Mouse (Mus musculus) forebrain, embryonic 12.5 days (tissue): ENCODE data around the gene Taz. TPM values are rescaled to one million over a fixed set of nuclear protein-coding genes. Genes with fewer than 3 reads are reported as not detected.

Experiments
- ATAC-seq: fragments of 200-750 bp; cut with Nextera tagmentation; 2 replicates; pipeline ENCODE4 v1.8.0; 2017; ENCODE audit warnings: moderate TSS enrichment; ENCODE audit not compliant: low FRiP score
- H3K27ac ChIP-seq: fragments of 300-500 bp; sonication (generic); 2 replicates; pipeline ENCODE4 v1.5.1; 2016; ENCODE audit warnings: mild to moderate bottlenecking
- H3K27me3 ChIP-seq: fragments of 300-500 bp; sonication (generic); 2 replicates; pipeline ENCODE4 v1.6.1; 2016; ENCODE audit warnings: mild to moderate bottlenecking
- H3K36me3 ChIP-seq: fragments of 300-500 bp; sonication (generic); replicated peaks from 2 replicates; pipeline ENCODE4 v1.6.1; 2016; ENCODE audit warnings: mild to moderate bottlenecking
- H3K4me1 ChIP-seq: fragments of 300-500 bp; sonication (generic); 2 replicates; pipeline ENCODE4 v1.6.1; 2016
- H3K4me2 ChIP-seq: fragments of 300-500 bp; sonication (generic); 2 replicates; pipeline ENCODE4 v1.6.1; 2016; ENCODE audit warnings: mild to moderate bottlenecking, moderate library complexity
- H3K4me3 ChIP-seq: fragments of 300-500 bp; sonication (generic); replicated peaks from 2 replicates; pipeline ENCODE4 v1.5.1; 2016; ENCODE audit warnings: mild to moderate bottlenecking
- H3K9ac ChIP-seq: fragments of 300-500 bp; sonication (generic); 2 replicates; pipeline ENCODE4 v1.6.1; 2016; ENCODE audit warnings: mild to moderate bottlenecking
- H3K9me3 ChIP-seq: fragments of 300-500 bp; sonication (generic); 2 replicates; pipeline ENCODE4 v1.6.1; 2016
- WGBS: fragments of 180-500 bp; shearing (Covaris S2); methylation state at CpG from one replicate; pipeline ENCODE4 v1.1.7; 2016; 5-methylcytosine and 5-hydroxymethylcytosine counted together
- polyA plus RNA-seq: library from polyadenylated mRNA; unstranded; fragments of >200 nt; fragmentation: Nextera tagmentation; extraction: Ambion mirVana; gene quantifications from 2 replicates; pipeline ENCODE4 v1.2.1, GENCODE M21; 2016

The Taz gene
- polyA plus RNA-seq, 1 experiment from 2014 or later = 84.3 TPM

DNA sequence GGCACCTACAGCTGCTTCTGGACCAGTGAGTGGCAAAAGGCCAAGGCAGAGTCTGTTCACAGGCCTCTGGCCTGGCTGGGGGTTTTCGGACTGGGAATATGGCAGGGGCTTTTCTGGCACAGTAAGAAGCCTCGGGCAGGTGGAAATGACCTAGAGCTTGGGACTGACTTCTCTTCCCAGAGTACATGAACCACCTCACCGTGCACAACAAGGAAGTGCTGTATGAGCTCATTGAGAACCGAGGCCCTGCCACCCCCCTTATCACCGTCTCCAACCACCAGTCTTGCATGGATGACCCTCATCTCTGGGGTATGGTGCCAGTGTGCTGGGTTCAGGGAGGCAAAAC lies 1.4 kb downstream of the Taz start:
- Histone ChIP-seq H3K36me3 (peaks cover 1% of the 10 kb centered on the region; the same call in 1 of the 2 replicates), H3K27ac (peak overlapping the region; percentile 75), H3K9me3 (no peaks in the 10 kb centered on the region), H3K4me3 (peak overlapping the region; percentile 52), H3K9ac (peak overlapping the region; percentile 67), H3K27me3 (no peaks in the 10 kb centered on the region), H3K4me1 (peaks cover 10% of the 10 kb centered on the region), H3K4me2 (peak overlapping the region; percentile 68)
- ATAC-seq = peak; percentile 39
- 37% methylated on average over 5 of the region's 5 CpGs for WGBS

DNA sequence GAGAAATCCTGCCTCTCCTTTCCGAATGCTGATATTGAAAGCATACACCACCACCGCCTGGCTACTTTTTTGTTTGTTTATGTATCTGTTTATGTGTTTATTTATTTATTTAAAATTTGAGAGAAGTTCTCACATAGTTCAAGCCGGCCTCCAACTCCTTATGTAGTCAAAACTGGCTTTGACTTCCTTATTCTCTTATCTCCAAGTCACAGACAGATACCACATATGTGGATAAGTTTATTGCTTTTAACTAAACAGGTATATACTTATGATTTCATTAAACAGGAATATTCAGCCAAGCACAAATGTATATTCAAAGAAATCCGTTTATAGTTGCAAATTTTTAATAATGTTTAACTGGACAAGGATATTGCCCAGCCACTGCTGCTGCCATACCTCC lies 11.7 kb downstream of the Taz start:
- Histone ChIP-seq H3K4me2 (no peak overlapping the region), H3K4me3 (no peak overlapping the region), H3K9me3 (no peaks in the 10 kb centered on the region), H3K27ac (no peak overlapping the region), H3K36me3 (peaks cover 7% of the 10 kb centered on the region; the same call in 1 of the 2 replicates), H3K27me3 (no peaks in the 10 kb centered on the region), H3K4me1 (peaks cover 2% of the 10 kb centered on the region; the same call in 1 of the 2 replicates), H3K9ac (no peak overlapping the region)
- no peak for ATAC-seq
- WGBS = 78% methylated on average over 4 of the region's 4 CpGs

DNA sequence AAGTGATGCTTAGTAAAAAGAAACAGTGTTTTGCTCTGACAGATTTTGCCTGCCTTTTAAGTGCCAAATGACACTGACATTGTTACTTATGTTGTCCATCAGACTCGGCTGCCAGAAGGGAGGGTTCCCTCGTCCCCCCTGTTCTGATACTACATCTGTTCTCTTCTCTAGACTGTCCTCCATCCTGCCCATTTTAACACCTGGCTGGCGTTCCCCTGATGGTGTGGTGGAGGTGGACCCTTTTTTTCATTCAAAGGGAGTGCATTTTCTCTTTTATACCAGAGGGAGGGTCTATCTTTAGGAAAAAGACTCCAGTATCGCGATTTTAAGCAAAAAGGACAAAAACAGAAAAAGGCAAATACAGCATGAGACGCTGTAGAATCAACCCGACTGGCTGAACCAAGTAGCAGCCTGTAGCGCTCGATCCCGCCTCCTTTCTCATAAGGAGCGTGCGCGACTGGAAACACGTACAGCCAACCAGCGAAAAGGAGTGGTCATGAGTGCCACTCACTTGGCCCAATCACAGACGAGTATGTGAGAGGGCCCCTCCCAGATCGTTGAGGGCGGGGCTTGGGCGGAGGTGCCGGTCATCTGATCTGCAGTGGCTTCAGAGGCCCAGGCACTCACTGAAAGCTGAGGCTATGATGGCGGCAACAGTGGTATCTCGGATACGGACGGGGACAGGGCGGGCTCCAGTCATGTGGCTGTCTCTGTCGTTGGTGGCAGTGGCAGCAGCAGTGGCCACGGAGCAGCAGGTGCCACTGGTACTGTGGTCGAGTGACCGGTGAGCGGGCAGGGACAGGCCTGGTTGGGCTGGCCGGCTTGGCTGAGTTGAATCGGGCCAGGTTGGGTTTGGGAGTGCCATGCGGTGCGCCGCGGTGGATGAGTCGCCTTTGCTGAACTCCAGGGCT lies 15.1 kb downstream of the Taz start, which contains the start of gene Atp6ap1:
Gene Atp6ap1, plus strand, starts transcription at position 560 of the 911 bp plus-strand sequence.
- peak within 1 kb of the TSS; percentile 64 for H3K4me3 ChIP-seq
- peaks cover 2% of the 10 kb centered on the region; the same call in 1 of the 2 replicates for H3K4me1 ChIP-seq
- H3K4me2 ChIP-seq = peak within 1 kb of the TSS; percentile 65
- peak; percentile 99 for ATAC-seq
- H3K36me3 ChIP-seq = peaks cover 16% of the 10 kb centered on the region
- H3K27ac ChIP-seq = peak within 1 kb of the TSS; percentile 63
- no peaks in the 10 kb centered on the region for H3K27me3 ChIP-seq
- peak within 1 kb of the TSS; percentile 74 for H3K9ac ChIP-seq
- WGBS = 20% methylated on average over 37 of the region's 37 CpGs
- H3K9me3 ChIP-seq = no peaks in the 10 kb centered on the region

DNA sequence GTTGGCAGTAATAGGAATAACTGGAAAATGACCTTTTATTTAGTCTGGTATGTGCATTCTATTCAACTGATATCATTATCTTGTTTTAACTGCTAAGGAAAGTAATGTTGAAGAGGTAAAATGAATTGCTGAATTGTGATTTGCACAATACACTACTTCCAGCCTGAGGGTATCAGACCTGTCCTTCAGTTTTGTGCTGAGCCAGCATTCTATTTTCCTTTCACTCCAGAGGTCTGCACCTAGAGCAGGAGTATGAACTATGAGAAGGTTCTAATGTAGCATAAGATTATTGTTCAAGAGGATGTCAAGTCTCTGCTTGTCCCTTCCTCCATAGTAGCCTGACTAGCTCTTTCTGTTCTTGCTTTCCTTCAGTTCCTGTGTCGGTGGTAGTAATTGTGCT lies 16.6 kb downstream of the Taz start:
- no peak overlapping the region for H3K4me2 ChIP-seq

DNA sequence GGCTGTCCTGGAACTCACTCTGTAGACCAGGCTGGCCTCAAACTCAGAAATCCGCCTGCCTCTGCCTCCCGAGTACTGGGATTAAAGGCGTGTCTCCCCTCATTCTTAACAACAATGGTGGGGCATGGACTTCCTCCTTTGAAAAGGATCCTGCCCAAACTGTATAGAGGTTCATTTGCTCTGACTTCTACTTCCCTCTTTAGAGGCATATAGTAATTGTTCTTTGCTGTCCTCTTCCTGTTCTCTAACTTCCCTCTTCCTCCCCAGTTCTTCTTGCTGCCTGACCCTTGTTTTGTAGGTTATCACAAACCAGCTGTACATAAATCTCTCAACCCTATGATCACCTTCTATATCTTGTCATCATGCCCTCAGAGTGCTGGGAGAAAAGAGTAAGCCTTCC lies 18.0 kb downstream of the Taz start:
- 89% methylated on average over 3 of the region's 3 CpGs for WGBS
- Histone ChIP-seq H3K4me1 (peaks cover 8% of the 10 kb centered on the region; the same call in 1 of the 2 replicates), H3K9ac (no peak overlapping the region), H3K36me3 (peaks cover 38% of the 10 kb centered on the region), H3K27me3 (no peaks in the 10 kb centered on the region), H3K9me3 (no peaks in the 10 kb centered on the region), H3K4me3 (no peak overlapping the region), H3K4me2 (no peak overlapping the region), H3K27ac (no peak overlapping the region)
- no peak for ATAC-seq

More for the DNA sequence above, 16.6 kb downstream of the Taz start:
- Histone ChIP-seq H3K36me3 (peaks cover 31% of the 10 kb centered on the region), H3K27me3 (no peaks in the 10 kb centered on the region), H3K4me3 (no peak overlapping the region), H3K9ac (no peak overlapping the region), H3K9me3 (no peaks in the 10 kb centered on the region), H3K4me1 (peaks cover 2% of the 10 kb centered on the region; the same call in 1 of the 2 replicates), H3K27ac (no peak overlapping the region)
- WGBS = 100% methylated on average over 1 of the region's 1 CpGs
- no peak for ATAC-seq

DNA sequence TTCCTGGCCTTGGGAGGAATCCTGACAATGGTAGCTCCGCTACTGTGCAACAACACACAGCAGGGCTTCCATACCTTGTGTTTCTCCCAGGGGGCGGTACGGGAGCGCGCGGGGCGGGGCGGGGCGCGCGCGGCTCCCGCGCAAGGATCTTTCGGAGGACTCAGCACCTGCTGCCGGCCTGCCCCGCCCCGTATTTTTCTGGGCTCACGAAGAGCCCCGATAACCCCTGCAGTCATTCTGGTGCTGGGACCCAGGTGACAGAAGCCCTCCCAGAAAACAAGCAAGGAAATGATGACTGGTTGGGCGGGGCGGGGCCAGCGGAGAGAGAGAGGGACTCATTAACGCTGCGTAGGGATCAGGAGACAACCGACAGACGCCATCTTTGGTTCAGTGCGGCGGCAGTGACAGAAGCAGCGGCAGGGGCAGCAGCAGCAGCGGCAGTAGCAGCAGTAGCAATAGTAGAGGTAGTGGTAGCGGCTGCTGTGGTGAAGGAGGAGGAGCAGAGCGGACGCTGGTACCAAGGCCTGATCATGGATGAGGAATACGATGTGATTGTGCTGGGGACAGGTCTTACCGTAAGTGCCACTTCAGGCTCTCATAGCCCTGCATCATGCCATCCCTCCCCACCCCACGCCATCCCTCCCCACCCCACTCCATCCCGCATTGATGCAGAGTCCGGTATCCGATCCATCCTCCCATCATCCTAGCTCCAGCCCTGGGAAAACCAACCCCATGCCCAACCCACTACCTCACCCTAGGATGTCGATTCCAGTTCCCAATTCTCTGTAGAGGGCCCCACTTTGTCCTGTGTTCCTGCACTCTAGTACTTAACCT lies 23.4 kb downstream of the Taz start, which contains the start of gene Gdi1:
Gene Gdi1, plus strand, starts transcription at position 132 of the 834 bp plus-strand sequence.
- H3K9ac ChIP-seq = peak within 1 kb of the TSS; percentile 82
- ATAC-seq = peak; percentile 89
- H3K4me2 ChIP-seq = peak within 1 kb of the TSS; percentile 80
- peaks cover 66% of the 10 kb centered on the region for H3K36me3 ChIP-seq
- H3K27me3 ChIP-seq = no peaks in the 10 kb centered on the region
- whole genome bisulfite sequencing = 19% methylated on average over 37 of the region's 41 CpGs
- no peaks in the 10 kb centered on the region for H3K9me3 ChIP-seq
- H3K4me1 ChIP-seq = peaks cover 15% of the 10 kb centered on the region
- H3K4me3 ChIP-seq = peak within 1 kb of the TSS; percentile 48
- H3K27ac ChIP-seq = peak within 1 kb of the TSS; percentile 91

DNA sequence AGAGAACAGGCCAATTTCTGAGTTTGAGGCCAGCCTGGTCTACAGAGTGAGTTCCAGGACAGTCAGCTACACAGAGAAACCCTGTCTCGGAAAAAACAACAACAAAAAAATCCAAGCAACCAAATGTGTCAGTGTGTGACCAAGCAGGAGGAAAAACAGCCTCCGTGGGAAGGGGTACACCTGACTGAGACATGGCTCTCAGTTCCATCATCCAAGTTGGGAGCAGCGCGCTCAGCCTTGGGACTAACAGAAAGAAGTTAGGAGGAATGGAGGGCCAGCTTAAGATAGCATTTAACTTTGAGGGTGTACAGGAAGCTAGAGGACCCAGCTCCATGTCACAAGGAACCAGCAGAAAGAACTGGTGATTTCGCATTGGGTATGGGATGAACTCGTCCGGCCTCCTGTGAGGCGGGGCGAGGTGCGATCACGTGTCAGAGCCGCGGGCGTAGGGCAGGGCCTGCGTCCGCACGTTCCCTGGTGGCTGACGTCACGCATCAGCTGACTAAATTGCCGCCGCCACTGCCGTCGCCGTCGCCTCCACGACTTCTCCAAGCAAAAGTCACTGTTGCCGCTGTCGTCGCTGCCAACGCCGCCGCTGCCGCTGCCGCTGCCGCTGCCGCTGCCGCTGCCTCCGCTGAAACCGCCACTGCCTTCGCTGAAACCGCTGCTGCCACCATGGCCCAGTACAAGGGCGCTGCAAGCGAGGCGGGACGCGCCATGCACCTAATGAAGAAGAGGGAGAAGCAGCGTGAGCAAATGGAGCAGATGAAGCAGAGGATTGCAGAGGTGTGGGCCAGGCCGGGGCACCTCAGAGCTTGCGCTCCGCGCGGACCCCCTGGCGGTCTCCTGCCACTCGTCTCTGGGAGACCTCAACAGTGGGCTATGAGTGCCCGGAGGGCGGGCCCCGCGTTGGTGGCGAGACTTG lies 31.1 kb downstream of the Taz start, which contains the start of gene Fam50a:
Gene Fam50a, plus strand, starts transcription at position 494 of the 925 bp plus-strand sequence.
- H3K4me1 ChIP-seq = peaks cover 8% of the 10 kb centered on the region
- WGBS = 16% methylated on average over 53 of the region's 59 CpGs
- H3K9me3 ChIP-seq = no peaks in the 10 kb centered on the region
- no peaks in the 10 kb centered on the region for H3K27me3 ChIP-seq
- H3K4me2 ChIP-seq = peak within 1 kb of the TSS; percentile 70
- peak within 1 kb of the TSS; percentile 72 for H3K9ac ChIP-seq
- H3K27ac ChIP-seq = peak within 1 kb of the TSS; percentile 75
- peak; percentile 98 for ATAC-seq
- peak within 1 kb of the TSS; percentile 61 for H3K4me3 ChIP-seq
- peaks cover 26% of the 10 kb centered on the region for H3K36me3 ChIP-seq

DNA sequence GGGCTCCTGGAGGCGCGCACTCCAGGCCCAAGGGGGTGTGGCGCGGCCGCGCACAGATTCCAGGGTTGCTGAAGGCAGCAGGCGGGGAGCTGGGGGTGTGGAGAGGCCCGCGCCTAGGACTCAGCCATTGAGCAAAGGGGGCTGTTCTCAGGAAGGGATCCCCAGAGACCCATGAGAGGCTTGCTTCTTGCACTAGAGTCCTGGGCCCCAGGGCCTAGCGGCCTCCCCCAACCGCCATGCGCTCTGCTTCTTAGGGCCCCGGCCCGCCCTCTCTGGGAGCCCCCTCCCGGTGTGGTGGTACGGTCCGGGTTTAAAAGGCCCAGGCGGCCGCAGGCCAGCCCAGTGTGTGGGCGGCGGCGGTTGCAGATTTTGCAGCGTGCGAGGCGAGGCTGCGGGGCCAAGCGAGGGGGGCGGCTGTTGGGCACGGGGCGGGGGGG lies 47.0 kb downstream of the Taz start, which contains the start of gene Plxna3:
Gene Plxna3, plus strand, starts transcription at position 342 of the 437 bp plus-strand sequence.
- peak within 1 kb of the TSS; percentile 81 for H3K27ac ChIP-seq

DNA sequence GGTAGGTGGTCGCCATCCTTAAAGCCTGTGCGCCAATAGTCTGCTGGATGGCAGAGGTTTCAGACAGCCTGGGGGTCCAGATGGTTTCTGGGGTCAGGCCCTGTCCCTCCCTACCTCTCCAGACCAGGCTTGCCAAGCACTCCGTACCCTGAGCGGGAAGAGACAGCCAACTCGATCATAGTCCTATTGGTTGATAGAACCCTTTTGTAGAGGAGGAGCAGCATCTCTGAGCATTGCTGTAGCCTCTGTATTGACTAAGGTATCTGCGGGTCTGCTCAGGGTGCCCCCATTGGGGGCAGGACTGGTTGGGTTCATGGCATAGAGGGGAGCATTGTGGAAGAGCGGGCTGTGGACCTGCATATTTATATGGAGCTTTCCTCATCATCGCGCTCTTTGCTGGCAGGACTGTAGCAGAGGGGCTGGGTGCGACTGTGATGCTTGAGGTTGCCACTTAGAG lies 47.5 kb downstream of the Taz start:
- H3K9me3 ChIP-seq = no peaks in the 10 kb centered on the region
- H3K9ac ChIP-seq = peak overlapping the region; percentile 65
- H3K4me2 ChIP-seq = peak overlapping the region; percentile 63
- 14% methylated on average over 10 of the region's 10 CpGs for WGBS
- peak overlapping the region; percentile 81; the same call in 1 of the 2 replicates for H3K27ac ChIP-seq
- H3K27me3 ChIP-seq = no peaks in the 10 kb centered on the region
- H3K4me3 ChIP-seq = peak overlapping the region; percentile 58
- peaks cover 13% of the 10 kb centered on the region for H3K36me3 ChIP-seq
- peak; percentile 55 for ATAC-seq
- H3K4me1 ChIP-seq = peaks cover 14% of the 10 kb centered on the region

More for the DNA sequence above, 47.0 kb downstream of the Taz start, which contains the start of gene Plxna3:
- WGBS = 25% methylated on average over 28 of the region's 30 CpGs
- Histone ChIP-seq H3K4me1 (peaks cover 14% of the 10 kb centered on the region), H3K36me3 (peaks cover 11% of the 10 kb centered on the region), H3K27me3 (no peaks in the 10 kb centered on the region), H3K4me2 (peak within 1 kb of the TSS; percentile 63), H3K9ac (peak within 1 kb of the TSS; percentile 65), H3K4me3 (peak within 1 kb of the TSS; percentile 58), H3K9me3 (no peaks in the 10 kb centered on the region)
- peak; percentile 95 for ATAC-seq

DNA sequence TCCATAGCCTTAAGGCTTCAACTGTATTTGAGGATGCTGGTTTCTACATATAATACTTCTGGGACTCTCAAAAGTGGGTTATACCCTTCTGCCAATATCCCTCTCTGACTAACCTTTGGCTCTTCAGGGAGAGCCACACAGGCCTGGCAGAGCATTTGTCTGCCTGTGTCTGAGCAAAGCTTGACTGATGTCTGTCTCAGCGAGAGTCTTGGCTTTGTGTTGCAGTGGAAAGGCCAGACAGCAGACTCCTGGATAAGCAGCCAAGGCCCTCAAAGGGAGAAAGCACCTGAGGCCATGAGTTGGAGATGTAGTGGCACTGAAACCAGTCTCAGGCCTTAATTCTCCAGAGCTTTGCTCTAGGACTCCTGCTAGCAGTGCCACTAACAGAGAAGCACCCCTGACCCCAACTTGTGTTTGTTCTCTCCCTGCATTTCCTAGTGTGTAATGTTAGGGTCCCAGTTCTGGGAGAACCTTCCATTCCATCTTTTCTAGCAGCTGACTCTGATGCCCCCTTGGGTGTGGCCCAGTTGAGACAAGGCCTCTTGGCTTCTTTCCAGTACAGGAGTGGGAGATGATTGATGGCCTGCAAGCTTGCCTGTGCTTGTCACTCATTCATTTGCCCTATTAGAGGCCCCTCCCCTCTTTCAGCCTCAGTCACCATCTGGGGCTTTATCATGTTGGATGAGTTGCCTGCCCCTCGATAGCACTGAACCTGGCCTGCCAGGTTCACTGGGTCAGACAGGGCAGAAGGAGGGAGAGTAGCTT lies 48.6 kb downstream of the Taz start:
- Histone ChIP-seq H3K36me3 (peaks cover 22% of the 10 kb centered on the region), H3K4me3 (peak overlapping the region; percentile 58), H3K4me2 (peak overlapping the region; percentile 63), H3K27me3 (no peaks in the 10 kb centered on the region), H3K27ac (no peak overlapping the region), H3K9me3 (no peaks in the 10 kb centered on the region), H3K4me1 (peaks cover 14% of the 10 kb centered on the region), H3K9ac (peak overlapping the region; percentile 65)
- no peak for ATAC-seq
- 46% methylated on average over 2 of the region's 2 CpGs for WGBS
